Mouse (Mus musculus) NIH3T3 (cell line): ENCODE measurements around the gene Serpina3b.
A peak's percentile ranks its signal among the peaks of the same experiment; 100 is the strongest.

Experiments
- DNase-seq: peaks from one replicate; pipeline ENCODE4 v3.0.0-alpha.2; 2012; ENCODE audit warnings: low read depth

The Serpina3b gene

GRCm38 (mm10) chr12:104175636-104176035 lies 47.8 kb downstream of the Serpina3b start:
- no peak for DNase-seq

- DNase-seq, result peak; percentile 9
Observed at GRCm38 (mm10) chr12:104178577-104178976, 50.8 kb downstream of the Serpina3b start.

GRCm38 (mm10) chr12:104178987-104179386 lies 51.2 kb downstream of the Serpina3b start:
- DNase-seq, result no peak

GRCm38 (mm10) chr12:104185046-104185445 lies 57.2 kb downstream of the Serpina3b start:
- DNase-seq, result no peak

GRCm38 (mm10) chr12:104186041-104186581 lies 58.3 kb downstream of the Serpina3b start:
- DNase-seq, result peak; percentile 74
